Mouse (Mus musculus) olfactory bulb, adult 2 months (tissue): ENCODE results near the gene Cntn5.

Source experiments
- CTCF ChIP-seq: fragments of 200-500 bp; IDR thresholded peaks from 2 replicates; pipeline ENCODE4 v1.5.1; 2012; ENCODE audit warnings: low read depth, mild to moderate bottlenecking, low read length, moderate library complexity; ENCODE audit not compliant: insufficient read depth
- POLR2A ChIP-seq: fragments of 200-500 bp; IDR thresholded peaks from 2 replicates; pipeline ENCODE4 v1.6.1; 2012; ENCODE audit warnings: mild to moderate bottlenecking, low read depth, low read length, moderate library complexity; ENCODE audit not compliant: insufficient read depth

DNA sequence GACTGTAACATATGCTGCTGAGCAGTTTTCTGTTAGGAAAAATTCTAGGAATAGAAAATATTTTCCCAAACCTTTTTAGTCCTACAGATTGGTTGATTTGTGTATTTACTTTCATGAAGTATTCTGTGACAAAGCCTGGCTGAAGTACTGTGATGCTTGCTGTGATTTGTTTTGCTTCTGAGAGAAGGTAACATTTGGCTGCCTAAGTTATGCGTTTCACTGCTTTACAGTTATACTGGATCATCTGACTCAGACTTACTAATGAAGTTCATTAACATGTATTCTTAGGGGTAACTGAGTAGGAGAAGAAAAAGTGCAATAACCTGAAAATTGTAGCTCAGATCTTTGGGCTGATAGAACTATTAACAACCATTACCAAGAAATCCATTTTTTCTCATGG lies 245.1 kb downstream of the Cntn5 start:
- no peak for TF ChIP-seq CTCF
- no peak for TF ChIP-seq POLR2A
